Mouse (Mus musculus): Measurements from ENCODE around the gene Sct.
A peak's percentile ranks its signal among the peaks of the same experiment; 100 is the strongest.
"Not testable (repeated sequence)": the region's sequence is repeated elsewhere in the genome, so short reads cannot be mapped to it uniquely, and the experiment has no call there.

The Sct gene

DNA sequence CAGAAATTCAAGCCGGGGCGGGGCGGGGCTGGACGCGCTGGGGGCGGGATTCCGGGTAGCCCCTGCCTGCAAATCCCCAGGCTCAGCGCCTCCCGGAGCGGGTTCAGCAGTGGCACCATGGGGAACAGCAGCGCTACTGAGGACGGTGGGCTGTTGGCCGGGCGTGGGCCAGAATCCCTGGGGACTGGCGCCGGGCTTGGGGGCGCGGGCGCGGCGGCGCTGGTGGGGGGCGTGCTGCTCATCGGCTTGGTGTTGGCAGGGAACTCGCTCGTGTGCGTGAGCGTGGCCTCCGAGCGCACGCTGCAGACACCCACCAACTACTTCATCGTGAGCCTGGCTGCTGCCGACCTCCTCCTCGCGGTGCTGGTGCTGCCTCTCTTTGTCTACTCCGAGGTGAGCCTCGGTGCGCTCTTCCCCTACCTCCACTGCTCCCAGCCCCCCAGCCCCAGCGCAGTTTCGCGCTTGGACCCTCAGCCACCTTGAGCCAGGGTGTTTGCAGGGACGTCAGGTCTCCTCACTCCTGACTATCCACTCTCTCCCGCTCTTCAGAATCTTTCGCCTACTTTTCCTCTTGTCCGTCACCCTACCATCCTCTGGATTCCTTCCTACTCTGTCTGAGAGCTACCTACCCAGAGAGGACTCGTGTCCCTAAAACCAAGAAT is 13.1 kb upstream of the Sct start, which contains the start of gene Drd4:
Gene Drd4, plus strand, starts transcription at position 86 of the 662 bp plus-strand sequence.
- DNase-seq (ENCODE audit: low spot score), result peak; percentile 65

DNA sequence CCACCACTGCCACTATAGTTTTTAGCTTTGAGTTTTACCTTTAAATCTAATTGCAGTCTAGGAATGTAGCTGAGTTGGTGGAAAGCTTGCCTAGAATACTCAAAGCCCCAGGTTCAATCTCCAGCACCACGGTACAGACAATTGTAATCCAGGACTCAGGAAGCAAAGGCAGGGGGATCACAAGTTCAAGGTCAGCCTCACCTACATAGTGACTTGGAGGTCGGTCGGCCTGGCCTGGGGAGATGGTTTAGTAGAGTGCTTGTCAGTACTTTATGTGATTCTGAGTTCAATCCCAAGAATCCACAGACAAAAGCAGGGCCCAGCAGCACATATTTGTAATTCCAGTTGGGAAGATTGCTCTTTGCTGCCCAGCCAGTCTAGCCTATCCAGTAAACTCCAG is 9.1 kb upstream of the Sct start:
- DNase-seq (ENCODE audit: low spot score), result no peak

DNA sequence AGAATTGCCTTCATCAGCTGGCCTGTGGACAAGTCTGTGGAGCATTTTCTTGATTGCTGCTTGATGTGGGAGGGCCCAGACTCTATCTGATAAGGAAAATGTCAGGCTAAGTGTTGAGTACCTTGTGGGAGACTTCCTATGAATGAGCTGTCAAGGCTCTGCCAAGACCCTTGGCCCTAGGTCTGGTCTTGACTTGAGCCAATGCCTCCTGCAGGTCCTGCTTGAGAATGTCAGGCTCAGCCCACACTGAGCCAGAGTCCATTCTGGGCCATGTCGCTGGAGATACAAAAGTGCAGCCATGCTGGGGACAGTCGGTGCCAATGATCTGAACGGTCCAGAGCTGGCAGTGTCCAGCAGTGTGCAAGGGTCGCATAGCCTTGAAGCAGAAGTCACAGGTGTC is 3.8 kb upstream of the Sct start:
- no peak for DNase-seq (ENCODE audit: low spot score)

DNA sequence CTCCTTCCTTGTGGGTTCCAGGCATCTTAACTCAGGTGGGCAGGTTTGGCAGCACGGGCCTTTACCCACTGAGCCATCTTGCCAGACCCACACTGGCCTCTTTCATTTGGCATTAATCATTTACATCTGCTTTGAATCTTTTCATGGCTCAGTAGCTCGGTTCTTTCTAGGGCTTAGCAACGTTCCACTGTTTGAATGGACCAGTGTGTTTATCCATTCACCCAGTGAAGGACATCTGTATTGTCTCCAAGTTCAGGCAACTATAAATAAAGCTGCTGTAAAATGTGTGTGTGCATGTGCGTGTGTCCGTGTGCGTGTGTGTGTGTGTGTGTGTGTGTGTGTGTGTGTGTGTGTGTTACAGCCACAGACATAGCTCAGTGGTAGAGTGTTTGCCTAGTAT is 2.5 kb upstream of the Sct start:
- no peak for DNase-seq (ENCODE audit: low spot score)

DNA sequence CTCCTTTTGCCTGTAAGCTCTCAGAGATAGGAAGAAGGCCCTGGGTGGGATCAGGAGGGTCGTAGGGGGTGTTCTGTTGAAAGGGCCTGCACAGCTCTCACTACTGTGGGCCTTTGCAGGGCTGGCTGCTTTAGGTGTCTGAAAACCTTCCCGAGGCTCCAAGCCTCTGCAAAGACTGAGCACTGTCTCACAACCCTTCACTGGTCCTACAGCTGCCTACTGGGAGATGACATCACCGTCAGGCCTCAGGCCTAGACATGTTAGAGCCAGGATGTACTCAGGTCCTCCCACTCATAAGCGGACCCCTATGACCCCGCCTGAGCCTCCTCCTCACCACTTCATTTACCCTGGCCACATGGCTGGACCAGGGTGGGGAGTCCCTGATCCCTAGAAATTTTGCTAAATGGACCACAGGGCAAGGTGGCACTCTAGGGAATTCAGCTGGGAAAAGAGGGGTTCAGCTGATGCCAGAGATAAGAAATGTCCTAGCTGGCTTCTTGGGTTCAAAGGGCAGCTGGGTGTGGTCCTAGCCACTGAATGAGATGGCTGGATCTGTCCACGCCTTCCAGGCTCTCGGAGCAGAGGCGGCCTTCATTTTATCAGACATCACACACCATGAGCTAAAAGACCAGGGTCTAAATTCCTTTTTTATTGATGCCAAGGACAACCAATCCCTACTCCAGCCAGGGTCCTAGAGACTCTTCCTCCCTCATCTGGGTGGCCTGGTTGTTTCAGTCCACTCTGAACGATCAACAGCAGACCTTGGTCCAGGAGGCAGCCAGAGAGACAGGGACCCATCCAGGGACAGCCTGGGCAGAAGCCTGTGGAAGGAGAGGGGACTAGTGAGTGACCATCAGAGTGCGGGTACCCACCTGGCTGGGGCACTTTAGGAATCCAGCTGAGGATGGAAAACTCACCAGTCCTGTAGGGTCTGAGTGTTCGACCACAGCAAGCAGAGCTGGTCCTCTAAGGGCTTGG is 943 bp downstream of the Sct start:
- no peak for DNase-seq (ENCODE audit: low spot score)

DNA sequence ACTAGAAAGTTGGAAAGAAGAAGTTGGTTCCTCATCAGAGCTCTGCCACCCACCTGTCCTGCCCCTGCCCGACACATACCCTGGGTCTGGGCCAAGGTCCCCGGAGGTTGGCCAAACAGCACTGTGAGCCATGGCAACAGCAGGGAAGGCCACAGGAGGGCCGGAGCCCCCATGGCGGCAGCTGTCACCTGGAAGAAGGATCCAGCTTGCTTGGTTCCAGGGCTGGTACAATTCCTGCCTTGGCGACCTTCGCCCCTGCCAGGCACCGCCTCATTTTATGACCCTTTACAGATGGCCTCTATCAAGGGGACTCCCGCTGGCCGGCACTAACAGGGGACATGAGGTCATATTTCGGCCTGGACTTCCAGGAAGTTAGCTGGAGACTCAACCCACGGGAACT is 2.4 kb downstream of the Sct start, which contains the start of gene Cdhr5:
Gene Cdhr5, minus strand, starts transcription at position 241 of the 400 bp plus-strand sequence.
- peak; percentile 24 for DNase-seq (ENCODE audit: low spot score)

DNA sequence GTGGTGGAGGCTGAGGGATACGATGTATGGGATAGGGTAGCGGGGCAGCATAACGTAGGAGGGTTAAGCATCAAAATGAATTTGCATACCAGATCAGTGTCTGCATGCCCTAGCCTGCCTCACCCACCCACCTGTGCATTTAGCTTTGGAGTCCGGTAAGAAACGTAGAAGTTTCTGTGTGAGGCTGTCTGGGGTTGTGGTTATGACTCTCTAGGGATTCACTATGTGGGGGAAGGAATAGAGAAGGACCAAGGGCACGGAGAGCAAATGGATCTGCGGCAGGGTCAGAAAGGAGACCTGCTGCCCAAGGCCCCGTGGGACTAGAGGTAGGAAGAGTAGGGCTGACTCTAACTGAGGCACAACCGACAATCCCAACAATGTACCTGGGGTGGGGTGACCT is 3.6 kb downstream of the Sct start:
- DNase-seq (ENCODE audit: low spot score), result no peak

DNA sequence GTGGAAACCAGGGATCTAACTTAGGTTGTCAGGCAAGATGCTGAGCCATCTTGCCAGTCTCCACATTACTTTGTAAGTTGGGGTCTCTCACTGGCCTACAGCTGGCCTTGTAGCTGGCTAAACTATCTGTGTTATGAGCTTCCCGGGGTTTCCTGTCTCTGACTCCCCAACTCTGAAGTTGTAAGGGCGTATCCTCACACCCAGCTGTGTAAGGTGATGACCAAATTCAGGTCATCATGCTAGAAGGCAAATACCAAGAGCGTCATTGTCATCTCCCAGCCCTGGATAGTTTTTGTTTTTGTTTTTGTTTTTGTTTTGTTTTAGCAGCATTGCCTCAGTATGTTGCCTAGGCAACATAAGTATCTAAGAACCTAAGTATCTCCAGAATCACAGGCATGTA is 8.3 kb downstream of the Sct start:
- no peak for DNase-seq (ENCODE audit: low spot score)

DNA sequence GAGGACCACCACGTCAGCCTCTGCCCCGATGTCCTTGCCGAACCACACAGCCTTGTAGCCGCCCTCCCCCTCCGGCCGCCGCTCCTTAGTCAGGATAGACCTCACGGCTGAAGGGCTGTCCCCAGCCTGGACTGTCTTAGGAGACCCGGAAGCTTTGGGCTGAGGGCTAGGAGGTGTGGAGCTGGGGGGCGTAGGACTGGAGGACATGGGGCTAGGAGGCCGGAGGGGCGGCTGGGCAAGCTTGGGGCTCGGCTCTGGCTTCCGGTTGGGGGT is 9.7 kb downstream of the Sct start:
- no peak for DNase-seq (ENCODE audit: low spot score)

DNA sequence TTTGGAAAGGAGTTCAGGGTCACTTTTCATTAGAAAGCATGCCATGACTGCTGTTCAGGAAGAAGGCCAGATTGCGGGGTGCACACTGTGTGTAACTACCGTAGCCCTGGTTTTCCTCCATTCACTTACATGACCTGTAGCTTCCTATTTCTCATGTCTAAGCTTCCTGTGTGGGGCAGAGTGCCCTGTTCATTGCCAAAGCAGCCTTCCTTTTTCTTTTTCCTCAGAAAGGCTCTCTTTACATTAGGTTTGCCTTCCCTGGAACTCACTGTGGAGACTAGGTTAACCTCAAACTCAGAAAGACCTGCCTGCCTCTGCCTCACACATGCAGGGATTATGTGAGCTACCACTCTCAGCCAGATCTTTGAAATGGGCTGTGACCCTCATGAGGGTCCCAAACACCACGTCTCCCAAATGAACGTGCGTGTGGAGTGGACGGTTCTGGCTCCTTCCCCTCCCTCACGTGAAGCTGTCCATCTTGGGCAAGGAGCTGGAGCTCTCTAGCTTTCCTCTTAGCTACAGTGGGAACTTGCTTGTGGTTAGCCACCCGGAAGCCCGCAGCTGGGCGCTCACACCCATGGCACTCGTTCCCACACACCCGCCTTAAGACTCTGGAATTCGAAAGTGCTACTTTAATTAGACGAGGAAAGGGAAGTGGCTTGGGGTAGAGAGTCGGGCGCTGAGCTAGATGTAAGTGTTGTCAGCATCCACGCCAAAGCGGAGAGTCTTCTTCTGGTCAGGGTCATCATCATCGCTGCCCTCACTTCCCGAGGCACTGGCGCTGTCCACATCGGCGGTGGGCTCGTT is 10.3 kb downstream of the Sct start:
- DNase-seq (ENCODE audit: low spot score), result no peak

DNA sequence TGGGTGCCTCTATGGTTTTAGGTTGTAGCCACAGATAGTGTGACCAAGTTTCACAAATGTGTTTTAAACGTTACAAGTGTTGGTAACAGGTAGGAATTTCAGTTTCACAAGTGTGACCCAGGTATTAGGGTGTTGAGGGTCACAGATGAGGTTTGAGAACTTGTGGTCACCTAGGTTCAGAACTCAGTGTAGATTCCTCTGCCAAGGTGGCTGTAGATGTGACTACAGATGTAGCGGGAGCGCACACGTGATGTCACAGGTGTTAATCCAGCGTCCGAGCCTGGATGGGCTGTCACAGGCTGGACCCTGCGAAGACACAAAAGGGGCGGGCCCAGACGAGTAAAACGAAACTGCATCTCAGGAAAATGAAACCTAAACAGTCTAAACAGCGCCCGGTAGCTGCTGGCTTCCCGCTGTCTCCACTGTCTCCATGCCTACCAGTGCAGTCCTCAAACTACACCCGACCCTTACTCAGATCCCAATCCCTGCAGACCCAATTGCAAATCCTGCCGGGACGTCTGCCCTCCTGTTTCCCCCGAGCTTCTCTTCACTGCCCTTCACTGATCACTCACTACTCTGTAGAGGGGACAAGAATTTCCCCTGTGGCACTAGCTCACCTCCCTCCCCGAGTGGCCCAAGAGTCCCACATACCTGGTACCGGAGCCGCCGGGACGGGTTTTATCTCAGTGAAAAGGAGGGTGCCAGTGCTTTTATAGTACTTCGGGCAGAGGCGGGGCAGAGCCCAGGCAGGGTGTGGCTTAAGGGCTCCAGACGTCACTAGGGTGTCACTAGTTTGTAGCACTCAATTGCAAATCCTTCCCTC is 13.0 kb downstream of the Sct start, which contains the start of gene Irf7:
Gene Irf7, minus strand, starts transcription at position 743 of the 823 bp plus-strand sequence.
- DNase-seq (ENCODE audit: low spot score), result peak; percentile 40

DNA sequence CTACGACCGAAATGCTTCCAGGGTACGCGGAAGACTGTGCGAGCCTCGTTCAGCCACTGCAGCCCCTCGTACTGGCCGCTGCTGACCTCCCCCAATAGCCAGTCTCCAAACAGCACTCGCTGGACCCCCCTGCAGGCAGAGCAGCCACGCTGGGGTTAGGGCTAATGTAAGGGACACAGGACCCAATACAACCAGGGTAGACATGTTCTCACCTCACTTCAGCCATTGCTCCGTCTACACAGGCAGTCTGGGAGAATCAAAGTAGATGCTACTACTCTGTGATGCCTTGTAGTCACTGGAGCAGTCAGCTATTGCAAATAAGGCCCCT is 13.6 kb downstream of the Sct start:
- no peak for DNase-seq (ENCODE audit: low spot score)

DNA sequence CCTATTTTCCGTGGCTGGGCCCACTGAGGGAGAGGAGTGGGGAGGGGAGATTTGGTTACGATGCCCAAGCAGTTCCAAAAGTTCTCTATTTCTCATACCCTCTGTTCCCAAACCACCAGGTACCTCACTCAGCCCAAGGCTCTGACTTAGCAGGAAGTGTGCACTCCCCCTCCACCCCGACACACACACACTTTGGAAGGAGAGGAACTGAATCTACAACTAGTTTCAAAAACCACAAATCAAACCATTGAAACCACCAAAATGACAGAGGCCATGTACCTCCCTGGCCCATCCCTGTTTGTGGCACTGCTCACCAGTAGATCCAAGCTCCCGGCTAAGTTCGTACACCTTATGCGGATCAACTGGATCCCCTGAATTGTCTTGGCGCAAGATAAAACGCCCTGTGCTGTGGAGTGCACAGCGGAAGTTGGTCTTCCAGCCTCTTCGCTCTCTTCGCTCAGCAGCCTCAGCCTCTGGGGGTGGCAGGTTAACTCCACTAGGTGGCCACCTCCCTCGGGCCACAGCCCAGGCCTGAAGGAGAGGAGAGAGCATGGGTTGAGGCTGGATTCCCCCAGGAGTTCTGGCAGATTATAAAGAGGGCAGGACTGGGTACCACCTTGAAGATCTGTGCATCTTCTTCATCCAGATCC is 14.0 kb downstream of the Sct start:
- DNase-seq (ENCODE audit: low spot score), result peak; percentile 50

DNA sequence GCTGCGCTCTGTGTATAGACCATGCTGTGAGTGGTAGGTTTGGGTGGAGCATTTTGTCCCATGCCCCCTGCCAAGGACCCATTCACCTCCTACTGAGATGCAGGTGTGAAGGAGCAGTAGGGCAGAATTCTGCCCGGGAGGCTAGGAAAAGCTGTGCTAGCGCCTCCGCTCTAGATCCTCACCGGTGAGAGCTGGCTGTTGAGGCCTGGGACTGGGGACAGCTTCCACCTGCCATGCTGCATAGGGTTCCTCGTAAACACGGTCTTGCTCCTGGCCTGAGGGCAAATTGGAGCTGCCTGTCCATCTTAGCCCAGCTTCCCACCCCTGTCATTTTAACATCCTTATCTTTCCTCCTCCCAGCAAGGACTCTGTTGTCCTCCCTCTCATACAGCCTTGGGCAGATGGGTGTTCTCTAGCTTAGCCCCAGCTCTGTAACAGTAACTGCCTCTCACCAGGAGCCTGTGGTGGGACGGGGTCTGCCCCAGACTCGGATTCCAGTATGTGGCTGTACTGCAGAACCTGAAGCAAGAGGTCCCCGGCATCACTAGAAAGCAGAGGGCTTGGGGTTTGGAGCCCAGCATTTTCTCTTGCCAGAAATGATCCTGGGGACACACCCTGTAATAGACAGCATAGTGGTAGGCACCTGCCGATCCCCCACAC is 14.8 kb downstream of the Sct start:
- DNase-seq (ENCODE audit: low spot score), result no peak

DNA sequence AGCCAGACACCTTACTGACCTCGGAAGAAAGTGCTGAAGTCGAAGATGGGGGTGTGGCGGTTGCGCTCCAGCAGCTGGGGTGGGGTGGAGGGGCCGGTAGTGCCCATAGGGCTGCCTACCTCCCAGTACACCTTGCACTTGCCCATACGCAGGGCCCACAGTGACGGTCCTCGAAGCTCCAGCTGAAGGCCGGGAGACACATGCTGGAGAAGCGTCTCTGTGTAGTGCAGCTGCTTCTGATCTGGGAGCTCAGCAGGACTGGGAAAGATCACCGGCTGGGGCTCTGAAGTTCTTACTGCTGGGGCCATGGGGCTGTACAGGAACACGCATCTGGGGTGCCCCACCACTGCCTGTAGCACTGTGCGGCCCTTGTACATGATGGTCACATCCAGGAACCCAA is 15.3 kb downstream of the Sct start:
- no peak for DNase-seq (ENCODE audit: low spot score)

DNA sequence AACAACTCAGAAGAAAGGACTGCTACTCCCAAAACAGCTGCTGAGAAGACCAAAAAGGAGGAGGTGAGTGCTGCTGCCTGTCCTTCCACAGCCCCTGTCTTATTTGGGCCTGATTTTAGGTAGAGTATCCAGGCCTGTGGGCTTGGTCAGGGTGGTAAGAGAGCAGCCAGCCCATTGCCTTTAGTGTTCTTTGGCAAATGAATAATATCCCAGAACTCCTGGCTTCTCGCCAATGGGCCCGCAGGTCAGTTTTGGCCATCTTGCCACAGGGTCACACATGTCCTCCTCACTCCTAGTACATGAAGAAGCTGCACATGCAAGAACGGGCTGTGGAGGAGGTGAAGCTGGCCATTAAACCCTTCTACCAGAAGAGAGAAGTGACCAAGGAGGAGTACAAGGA is 17.5 kb downstream of the Sct start:
- no peak for DNase-seq (ENCODE audit: low spot score)

DNA sequence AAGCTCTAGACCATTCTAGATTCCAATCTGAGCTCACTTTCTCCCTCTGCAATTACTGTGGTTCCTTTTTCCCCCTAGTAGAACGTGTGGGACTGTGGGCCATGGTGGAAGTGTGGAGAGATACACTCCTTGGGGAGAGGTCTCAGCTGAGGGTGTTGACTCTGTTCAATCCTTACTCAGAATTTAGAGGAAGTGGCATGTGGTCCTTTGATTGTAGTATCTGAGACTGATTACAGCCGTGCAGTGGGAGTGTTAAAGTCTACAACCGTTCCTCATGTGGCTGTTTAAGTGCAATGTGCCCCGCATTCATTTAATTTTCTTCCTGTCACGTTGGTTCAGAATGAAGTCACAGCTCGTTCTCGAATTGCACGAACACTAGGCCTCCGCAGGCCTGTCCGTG is 22.8 kb downstream of the Sct start:
- no peak for DNase-seq (ENCODE audit: low spot score)

DNA sequence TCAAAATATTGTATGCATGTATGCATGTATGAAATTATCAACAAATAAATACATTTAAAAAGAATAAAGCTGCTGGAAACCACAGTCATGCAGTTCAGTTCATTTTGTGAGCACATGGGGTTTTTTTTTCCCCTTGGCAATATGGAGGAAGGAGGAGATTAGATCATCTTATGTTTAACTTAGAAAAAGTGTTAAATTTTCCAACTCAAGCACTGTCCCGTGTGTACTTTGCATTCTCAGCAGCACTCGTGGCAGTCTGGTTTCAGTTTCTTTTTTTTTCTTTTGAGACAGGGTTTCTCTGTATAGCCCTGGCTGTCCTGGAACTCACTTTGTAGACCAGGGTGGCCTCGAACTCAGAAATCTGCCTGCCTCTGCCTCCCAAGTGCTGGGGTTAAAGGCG is 28.4 kb downstream of the Sct start:
- DNase-seq (ENCODE audit: low spot score), result not testable (repeated sequence)

DNA sequence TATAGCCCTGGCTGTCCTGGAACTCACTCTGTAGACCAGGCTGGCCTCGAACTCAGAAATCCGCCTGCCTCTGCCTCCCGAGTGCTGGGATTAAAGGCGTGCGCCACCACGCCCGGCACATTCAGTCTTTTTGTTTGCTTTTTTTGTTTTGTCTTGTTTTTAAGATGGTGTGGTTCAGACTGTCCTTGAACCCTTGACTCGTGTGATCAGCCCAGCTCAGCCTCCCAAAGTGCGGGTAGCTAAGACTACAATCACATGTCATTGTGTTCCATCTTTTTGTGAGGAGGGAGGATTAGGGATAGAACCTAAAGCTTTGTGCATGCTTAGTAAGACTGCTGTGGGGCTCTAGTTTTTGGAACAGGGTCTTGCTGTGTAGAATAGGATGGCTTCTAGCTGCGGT is 47.4 kb downstream of the Sct start:
- DNase-seq (ENCODE audit: low spot score), result no peak

DNA sequence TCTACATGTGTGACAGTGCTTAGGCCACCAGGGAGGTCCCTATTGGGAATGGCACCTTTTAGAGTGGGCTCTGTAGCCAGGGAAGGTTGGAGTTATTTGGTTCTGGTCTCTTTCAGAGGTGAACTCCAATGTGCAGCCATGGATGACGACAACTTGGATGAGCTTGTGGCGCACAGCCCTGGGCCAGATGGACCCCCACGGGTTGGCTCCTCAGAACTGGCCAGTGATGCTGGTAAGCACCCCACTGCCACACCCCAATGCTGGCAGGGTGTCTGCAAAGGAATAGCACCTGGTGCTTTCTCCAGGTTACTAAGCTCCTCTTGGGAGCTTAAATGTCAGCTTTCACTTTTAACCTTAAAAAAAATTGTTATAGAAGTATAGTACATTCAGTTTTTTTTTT is 47.8 kb downstream of the Sct start:
- DNase-seq (ENCODE audit: low spot score), result no peak

DNA sequence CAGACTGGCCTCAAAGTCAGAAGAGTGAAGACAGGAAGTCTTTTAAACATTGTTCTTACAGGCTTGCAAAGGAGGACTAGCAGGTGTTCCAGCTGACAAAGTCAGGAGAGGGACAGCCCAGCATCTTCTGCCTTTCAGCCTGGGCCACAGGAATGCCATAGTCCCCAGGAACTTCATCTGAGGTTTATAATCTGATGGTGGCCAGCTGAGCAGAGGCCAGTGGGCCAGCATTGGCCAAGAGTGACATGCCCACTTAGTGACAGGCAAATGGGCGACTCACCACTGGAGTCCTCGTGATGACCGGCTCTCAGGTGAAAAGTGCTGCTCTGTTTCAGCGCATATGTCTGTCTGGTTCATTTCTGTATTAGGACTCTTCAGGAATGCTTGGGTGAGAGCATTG is 48.4 kb downstream of the Sct start:
- DNase-seq (ENCODE audit: low spot score), result no peak

All from embryo, embryonic 10.5 days (tissue).